ENCODE assay signal across 8 mouse cellular contexts in the genomic region with DNA sequence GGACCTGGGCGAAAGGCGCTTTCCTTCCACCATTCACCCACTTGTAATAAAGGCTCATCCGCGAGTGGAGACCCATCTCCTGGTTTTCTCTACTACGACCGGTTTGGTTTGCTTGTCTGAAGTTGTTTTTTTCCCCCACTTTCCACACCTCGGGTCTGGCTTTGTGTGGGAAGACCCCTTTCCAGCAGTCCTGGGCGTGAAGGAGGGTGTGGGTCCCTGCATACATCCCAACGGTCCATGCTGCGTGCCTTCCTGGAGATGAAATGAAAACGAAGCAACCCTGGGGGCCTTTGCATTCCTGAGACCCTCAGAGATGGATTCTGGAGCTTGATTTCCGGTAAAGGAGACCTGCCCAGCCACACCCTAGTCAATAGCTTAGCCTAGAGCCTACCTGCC. TPM values are rescaled to one million over a fixed set of nuclear protein-coding genes. Genes with fewer than 3 reads are reported as not detected.
DNase-seq lines count a peak whose midpoint lies in the region; ATAC-seq and TF ChIP-seq lines count a peak whose summit lies in the region.

No protein-coding gene starts in this region.

- H3K9ac ChIP-seq in lung, embryonic 14.5 days = peak overlapping the region; percentile 85
- H3K9ac ChIP-seq in hindbrain, postnatal 0 days (replicated peaks; ENCODE audit: low read length) = peak overlapping the region; percentile 91
- peak overlapping the region; percentile 97 for H3K9ac ChIP-seq in midbrain, postnatal 0 days (replicated peaks; ENCODE audit: low read length, poor library complexity, severe bottlenecking)

- peak overlapping the region; percentile 82 for H3K4me2 ChIP-seq in lung, embryonic 14.5 days
- H3K4me2 ChIP-seq in hindbrain, postnatal 0 days (ENCODE audit: low read depth, low read length) = peak overlapping the region; percentile 70
- H3K4me2 ChIP-seq in midbrain, postnatal 0 days (ENCODE audit: low read depth, low read length, poor library complexity, severe bottlenecking) = peak overlapping the region; percentile 67

- H3K4me1 ChIP-seq in lung, embryonic 14.5 days (ENCODE audit: insufficient read depth) = peaks cover 4% of the 10 kb centered on the region; the same call in 1 of the 2 replicates
- peaks cover 24% of the 10 kb centered on the region for H3K4me1 ChIP-seq in embryonic facial prominence, embryonic 10.5 days
- H3K4me1 ChIP-seq in hindbrain, postnatal 0 days (ENCODE audit: insufficient read depth, low read length) = peaks cover 9% of the 10 kb centered on the region
- peaks cover 22% of the 10 kb centered on the region for H3K4me1 ChIP-seq in midbrain, postnatal 0 days (ENCODE audit: insufficient read depth, low read length)

- H3K9me3 ChIP-seq in lung, embryonic 14.5 days (ENCODE audit: low read depth, low read length) = no peaks in the 10 kb centered on the region
- H3K9me3 ChIP-seq in embryonic facial prominence, embryonic 10.5 days = no peaks in the 10 kb centered on the region
- no peaks in the 10 kb centered on the region for H3K9me3 ChIP-seq in hindbrain, postnatal 0 days (ENCODE audit: low read length)
- H3K9me3 ChIP-seq in midbrain, postnatal 0 days (ENCODE audit: low read length) = no peaks in the 10 kb centered on the region

- H3K4me3 ChIP-seq in lung, embryonic 14.5 days (ENCODE audit: low read depth, low read length) = peak overlapping the region; percentile 70
- H3K4me3 ChIP-seq in embryonic facial prominence, embryonic 10.5 days = peak overlapping the region; percentile 94
- peak overlapping the region; percentile 82 for H3K4me3 ChIP-seq in hindbrain, postnatal 0 days (ENCODE audit: low read length)
- H3K4me3 ChIP-seq in midbrain, postnatal 0 days (ENCODE audit: low read depth, low read length) = peak overlapping the region; percentile 80

- ATAC-seq in lung, embryonic 14.5 days (ENCODE audit: insufficient read depth) = no peak
- ATAC-seq in hindbrain, postnatal 0 days = no peak
- no peak for ATAC-seq in midbrain, postnatal 0 days (ENCODE audit: low FRiP score)

- no peak for TF ChIP-seq CTCF in lung, embryonic 14.5 days (IDR thresholded peaks at IDR 0.05; ENCODE audit: low read depth)
- no peak for TF ChIP-seq CTCF in hindbrain, postnatal 0 days (IDR thresholded peaks at IDR 0.05; ENCODE audit: low read depth)
- TF ChIP-seq CTCF in midbrain, postnatal 0 days (IDR thresholded peaks at IDR 0.05) = no peak

- peak; percentile 41 for DNase-seq in lung, embryonic 14.5 days
- DNase-seq in lung, postnatal 14 days = no peak
- peak; percentile 51 for DNase-seq in embryonic facial prominence, embryonic 10.5 days (ENCODE audit: low spot score)
- DNase-seq in hindbrain, postnatal 0 days (ENCODE audit: low spot score) = no peak
- no peak for DNase-seq in midbrain, postnatal 0 days (ENCODE audit: low spot score)
- no peak for DNase-seq in thymus, postnatal 4 days
- DNase-seq in layer of hippocampus, adult 8-10 months (ENCODE audit: low spot score in 2 of 2) = no peak
- no peak for DNase-seq in spleen, postnatal 14 days (ENCODE audit: low spot score in 2 of 2)

- 0% methylated on average over 12 of the region's 12 CpGs for WGBS in lung, embryonic 14.5 days
- 0% methylated on average over 12 of the region's 12 CpGs for WGBS in embryonic facial prominence, embryonic 10.5 days
- under 1% methylated on average over 12 of the region's 12 CpGs for WGBS in hindbrain, postnatal 0 days
- WGBS in midbrain, postnatal 0 days = 0% methylated on average over 12 of the region's 12 CpGs

- H3K27me3 ChIP-seq in lung, embryonic 14.5 days (ENCODE audit: insufficient read depth, low read length) = no peaks in the 10 kb centered on the region
- H3K27me3 ChIP-seq in embryonic facial prominence, embryonic 10.5 days (replicated peaks; ENCODE audit: low read depth, poor library complexity, severe bottlenecking) = no peaks in the 10 kb centered on the region
- H3K27me3 ChIP-seq in hindbrain, postnatal 0 days (ENCODE audit: insufficient read depth, low read length) = no peaks in the 10 kb centered on the region
- H3K27me3 ChIP-seq in midbrain, postnatal 0 days (ENCODE audit: insufficient read depth, low read length) = no peaks in the 10 kb centered on the region

- H3K27ac ChIP-seq in lung, embryonic 14.5 days (ENCODE audit: low read depth) = peak overlapping the region; percentile 99
- peak overlapping the region; percentile 100 for H3K27ac ChIP-seq in embryonic facial prominence, embryonic 10.5 days (replicated peaks)
- peak overlapping the region; percentile 99 for H3K27ac ChIP-seq in hindbrain, postnatal 0 days
- H3K27ac ChIP-seq in midbrain, postnatal 0 days (ENCODE audit: low read depth, low read length) = peak overlapping the region; percentile 98

- H3K36me3 ChIP-seq in lung, embryonic 14.5 days (ENCODE audit: insufficient read depth) = peaks cover 27% of the 10 kb centered on the region
- H3K36me3 ChIP-seq in embryonic facial prominence, embryonic 10.5 days (replicated peaks) = peaks cover 33% of the 10 kb centered on the region
- H3K36me3 ChIP-seq in hindbrain, postnatal 0 days (ENCODE audit: insufficient read depth, low read length) = 0 out of 2 replicates have a peak, but pooled peaks cover 2% of the 10 kb centered on the region
- no peaks in the 10 kb centered on the region for H3K36me3 ChIP-seq in midbrain, postnatal 0 days (ENCODE audit: insufficient read depth, low read length)

RNA-seq across cellular contexts. Expression of gene Ywhah, which starts 0.8 kb away (rescaled TPM):
- 415 and 431 TPM in 2 replicates for polyA plus RNA-seq in lung, embryonic 14.5 days (2014; fragmentation: Nextera tagmentation; extraction: Ambion mirVana)
- polyA plus RNA-seq in embryonic facial prominence, embryonic 10.5 days (2016; fragmentation: Nextera tagmentation; extraction: Ambion mirVana) = 421 and 423 TPM in 2 replicates
- total RNA-seq in hindbrain, postnatal 0 days (2014; rRNA removed) = 559 and 659 TPM in 2 replicates
- 935 and 978 TPM in 2 replicates for polyA plus RNA-seq in hindbrain, postnatal 0 days (2015; fragmentation: Nextera tagmentation; extraction: Ambion mirVana)
- total RNA-seq in midbrain, postnatal 0 days (2014; rRNA removed) = 704 and 729 TPM in 2 replicates
- 1,094 and 1,095 TPM in 2 replicates for polyA plus RNA-seq in midbrain, postnatal 0 days (2015; fragmentation: Nextera tagmentation; extraction: Ambion mirVana)
- total RNA-seq in layer of hippocampus, adult 8-10 months (2022) = 1,000 to 10,000 TPM in 3 of 4 experiments, 100 to 1,000 TPM in 1; 959 to 1,113 (median 1,048) TPM

Comparison
In these comparisons a context has a peak if more than half of its experiments do, and no peak if none do; other contexts are left out.
1. DNase-seq: peak in lung, embryonic 14.5 days (single experiment) and embryonic facial prominence, embryonic 10.5 days (single experiment); none in lung, postnatal 14 days (single experiment), hindbrain, postnatal 0 days (single experiment), midbrain, postnatal 0 days (single experiment), thymus, postnatal 4 days (single experiment), layer of hippocampus, adult 8-10 months (0 of 2) and spleen, postnatal 14 days (0 of 2).
2. Peak in every context shown above with its lines, with median percentiles within 50 percentile points of each other: H3K27ac ChIP-seq, H3K4me2 ChIP-seq, H3K4me3 ChIP-seq and H3K9ac ChIP-seq.